Mouse (Mus musculus) brain, embryonic 14.5 days (tissue): ENCODE data around the gene Wnt8b.

Experiments
- CTCF ChIP-seq: fragments of 200-500 bp; IDR thresholded peaks from 2 replicates; pipeline ENCODE4 v1.5.1; 2012; ENCODE audit warnings: inconsistent platforms, mild to moderate bottlenecking, moderate library complexity, borderline replicate concordance; ENCODE audit not compliant: insufficient read depth, insufficient read length; ENCODE audit errors: extremely low read depth
- POLR2A ChIP-seq: fragments of 200-500 bp; IDR thresholded peaks from 2 replicates; pipeline ENCODE4 v1.6.1; 2012; ENCODE audit warnings: mild to moderate bottlenecking, inconsistent platforms, borderline replicate concordance; ENCODE audit not compliant: poor library complexity, insufficient read depth, insufficient read length, severe bottlenecking; ENCODE audit errors: extremely low read depth

- TF ChIP-seq CTCF (no peak), POLR2A (no peak)
Observed at GRCm38 (mm10) chr19:44512601-44513000, 19.3 kb downstream of the Wnt8b start.
